Mouse (Mus musculus): Measurements from ENCODE around the gene Rab3a. TPM values are rescaled to one million over a fixed set of nuclear protein-coding genes. Genes with fewer than 3 reads are reported as not detected.
A peak's percentile ranks its signal among the peaks of the same experiment; 100 is the strongest.

The Rab3a gene
- total RNA-seq, 2 experiments from 2014 or later: 729 to 765 TPM

DNA sequence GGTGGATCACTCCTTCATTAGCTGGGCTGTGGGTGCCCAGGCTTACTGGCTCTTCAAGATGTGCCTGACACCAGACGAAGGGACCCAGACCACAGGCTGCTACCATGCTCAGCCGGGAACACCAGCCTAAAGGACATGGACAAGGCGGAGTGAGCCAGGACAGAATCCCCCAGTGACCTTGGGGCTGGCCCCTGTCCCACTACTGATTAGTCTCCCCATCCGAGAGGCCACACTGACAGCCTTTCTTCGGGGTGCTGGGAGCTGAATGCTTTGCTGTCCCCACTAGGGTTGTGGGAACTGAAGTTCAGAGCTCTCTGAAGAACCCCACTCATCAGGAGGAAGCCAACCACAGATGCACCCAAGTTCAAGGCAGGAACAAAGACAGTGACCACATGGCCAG, 20.7 kb downstream of the Rab3a start:
- DNase-seq: no peak

DNA sequence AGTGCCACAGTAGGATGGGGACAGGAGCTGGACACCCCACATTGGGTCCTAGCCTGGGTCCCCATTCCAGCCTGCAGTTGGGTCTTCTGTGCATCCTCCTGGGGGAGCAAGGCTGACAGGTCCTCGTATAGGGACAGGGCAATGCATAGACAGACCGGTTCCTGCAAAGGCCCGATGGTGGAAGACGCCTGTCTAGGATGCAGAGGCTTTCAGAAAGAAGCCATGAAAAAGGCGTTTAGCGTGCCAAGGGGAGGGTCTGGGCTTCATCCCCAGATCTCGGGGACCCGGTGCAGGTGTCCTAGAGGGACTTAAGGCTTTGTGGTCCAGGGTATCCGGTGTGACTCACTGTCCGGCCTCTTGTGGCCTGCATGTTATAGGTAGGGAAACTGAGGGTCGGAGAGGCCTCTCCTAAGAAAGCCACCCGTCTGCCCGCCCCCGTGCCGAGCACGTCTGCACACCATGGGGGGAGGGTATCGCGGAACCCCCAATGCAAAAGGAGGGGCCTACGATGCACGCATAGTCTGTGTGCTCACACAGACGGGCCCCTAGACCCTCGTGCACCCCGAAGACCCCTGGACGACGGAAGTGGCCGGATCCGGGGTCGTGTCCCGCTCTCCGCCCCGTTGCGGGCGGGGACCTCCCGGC, 21.5 kb downstream of the Rab3a start:
- no peak for DNase-seq

DNA sequence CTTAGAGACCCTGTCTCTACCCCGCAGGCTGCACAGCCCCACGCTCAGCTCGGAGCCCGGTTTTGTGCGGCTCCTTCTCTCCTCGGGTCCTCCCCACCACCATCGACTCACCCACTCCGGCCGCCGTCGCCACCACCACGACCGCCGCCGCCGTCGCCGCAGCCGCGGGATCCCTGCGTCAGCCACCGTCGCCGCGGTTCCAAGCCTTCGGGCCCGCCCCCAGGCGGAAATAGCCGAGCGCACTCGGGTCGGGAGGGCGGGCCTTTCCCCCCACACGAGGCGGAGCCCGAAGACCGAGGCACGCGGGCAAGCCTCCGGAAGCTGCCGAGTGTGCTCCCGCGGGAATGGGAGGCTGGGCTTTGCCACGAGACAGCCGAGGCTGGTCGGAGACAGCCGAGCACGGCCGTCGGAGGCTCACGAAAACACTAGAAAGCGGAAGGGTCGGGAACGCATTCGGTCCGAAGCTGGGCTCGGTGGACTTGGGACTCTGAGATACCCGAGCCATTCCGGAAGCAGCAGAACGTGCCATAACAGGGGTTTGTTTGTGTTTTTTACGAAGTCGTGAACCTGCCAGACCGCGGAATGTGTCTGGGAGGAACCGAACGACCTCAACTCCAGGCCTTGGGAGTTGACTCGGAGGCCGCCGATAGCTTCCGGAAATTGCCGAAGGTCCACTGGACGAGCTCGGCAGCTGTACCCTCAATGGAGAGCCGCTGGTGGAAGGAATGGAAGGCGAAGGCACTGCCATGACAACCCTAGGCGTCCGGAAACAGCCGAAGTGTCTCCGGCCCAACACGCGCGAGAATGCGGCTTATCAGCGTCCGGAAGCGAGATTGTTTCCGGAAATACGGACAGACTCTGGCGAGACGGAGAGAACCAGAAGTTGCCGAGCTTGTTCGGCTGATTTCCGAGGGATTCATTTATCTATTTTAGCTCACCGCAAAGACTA, 22.3 kb downstream of the Rab3a start, which contains the start of gene Pik3r2:
Gene Pik3r2 (minus strand): TSS at position 218 of the 949 bp plus-strand sequence.
- peak; percentile 98 for DNase-seq

DNA sequence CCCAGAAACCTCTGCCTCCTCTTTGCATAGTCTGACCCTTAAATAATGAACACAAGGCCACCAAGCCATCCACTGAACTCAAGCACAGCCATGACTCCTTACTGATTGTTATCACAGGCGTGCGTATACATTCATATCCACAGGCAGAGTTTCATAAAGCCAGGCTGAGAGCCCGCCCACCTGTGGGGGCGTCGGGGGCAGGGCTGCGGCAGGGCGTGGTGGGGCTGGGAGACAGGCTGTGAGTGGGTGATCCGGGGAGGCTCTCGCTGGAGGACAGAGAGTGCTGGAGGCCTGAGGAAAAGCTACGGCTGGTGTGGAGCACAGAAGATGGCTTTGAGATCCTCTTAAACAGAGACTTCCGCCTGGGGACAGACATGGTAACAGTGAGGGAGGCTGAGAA, 25.6 kb downstream of the Rab3a start:
- DNase-seq: no peak

DNA sequence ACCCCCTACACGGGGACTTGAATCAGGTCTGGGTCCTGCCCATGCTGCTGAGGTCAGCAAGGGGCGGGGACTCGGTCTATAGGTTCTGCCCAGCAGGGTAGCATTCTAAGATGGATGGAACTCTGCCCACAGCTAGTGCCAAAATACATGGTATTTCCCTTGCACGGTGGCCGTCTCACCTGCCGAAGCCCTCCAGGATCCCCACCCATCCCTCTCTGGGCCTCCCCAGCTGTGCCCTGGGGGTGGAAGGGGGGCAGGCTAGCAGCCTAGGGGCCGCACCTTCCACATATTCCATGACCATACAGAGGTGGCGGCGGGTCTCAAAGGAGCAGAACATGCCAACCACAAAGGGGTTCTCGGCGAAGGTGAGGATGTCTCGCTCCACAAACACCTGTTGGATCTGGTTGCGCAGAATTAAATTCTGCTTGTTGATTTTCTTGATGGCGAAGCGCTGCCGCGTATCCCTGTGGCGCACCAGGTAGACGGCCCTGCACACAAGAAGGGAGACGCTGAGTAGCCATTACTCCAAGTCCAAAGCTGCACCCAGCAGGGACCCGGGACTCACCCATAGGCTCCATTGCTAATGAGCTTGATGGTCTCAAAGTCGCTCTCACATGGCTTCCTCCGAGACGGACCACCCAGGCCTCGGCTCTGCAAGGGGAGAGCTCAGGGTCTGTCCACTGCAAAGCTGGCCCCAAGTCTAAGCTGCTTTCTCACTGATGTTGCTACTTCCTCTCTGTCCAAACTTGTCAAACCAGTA, 32.0 kb downstream of the Rab3a start:
- DNase-seq: no peak

DNA sequence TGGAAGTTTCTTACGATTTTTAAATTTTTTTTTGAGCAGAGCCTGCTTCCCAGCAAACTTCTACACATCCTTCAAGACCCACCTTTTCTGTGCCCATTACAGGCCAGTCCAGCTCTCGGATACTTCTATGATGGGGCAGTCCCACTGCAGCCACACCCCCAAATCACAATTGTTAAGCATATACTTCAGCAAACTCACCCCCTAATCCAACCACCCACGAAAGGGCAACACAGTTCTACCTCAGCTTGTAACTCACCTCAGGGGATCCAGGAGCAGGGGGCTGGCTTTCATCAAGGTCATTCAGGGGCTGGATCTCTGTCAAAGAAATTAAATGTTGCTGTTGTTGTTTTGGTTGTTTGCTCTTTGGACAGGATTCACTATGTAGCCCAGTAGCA, 32.6 kb downstream of the Rab3a start:
- no peak for DNase-seq

DNA sequence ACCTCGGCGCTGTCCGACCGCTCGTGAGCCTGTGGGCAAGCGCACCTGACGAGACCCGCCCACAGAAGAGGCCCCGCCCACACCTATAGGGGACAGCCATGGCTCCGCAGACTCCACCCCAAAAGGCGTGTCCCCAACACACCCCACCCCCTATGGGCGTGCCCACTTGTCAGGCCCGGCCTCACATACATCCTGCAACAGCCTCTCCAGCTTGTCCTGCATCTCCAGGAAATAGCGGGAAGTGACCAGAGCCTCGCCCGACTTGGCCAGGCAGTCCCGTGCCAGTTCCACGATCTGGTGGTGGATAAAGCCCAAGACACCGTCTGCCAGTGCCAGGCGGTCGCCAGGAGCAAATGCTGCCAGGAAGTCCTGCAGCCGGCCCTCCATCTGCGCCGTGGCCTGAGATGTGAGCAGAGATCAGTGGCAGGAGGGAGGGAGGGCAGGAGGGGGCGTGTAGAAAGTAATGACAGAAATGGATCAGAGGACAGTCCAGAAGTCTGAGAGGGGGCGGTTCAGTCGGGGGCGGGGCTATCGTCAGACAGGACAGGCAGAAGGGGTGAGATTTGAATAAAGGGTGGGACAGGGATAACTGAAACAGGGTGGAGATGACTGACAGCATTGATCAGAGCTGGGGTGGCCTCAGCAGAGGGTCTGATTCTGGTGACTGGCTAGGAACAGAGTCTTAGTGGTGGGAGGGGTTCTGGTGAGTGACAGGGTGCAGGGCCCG, 33.6 kb downstream of the Rab3a start:
- DNase-seq: no peak

DNA sequence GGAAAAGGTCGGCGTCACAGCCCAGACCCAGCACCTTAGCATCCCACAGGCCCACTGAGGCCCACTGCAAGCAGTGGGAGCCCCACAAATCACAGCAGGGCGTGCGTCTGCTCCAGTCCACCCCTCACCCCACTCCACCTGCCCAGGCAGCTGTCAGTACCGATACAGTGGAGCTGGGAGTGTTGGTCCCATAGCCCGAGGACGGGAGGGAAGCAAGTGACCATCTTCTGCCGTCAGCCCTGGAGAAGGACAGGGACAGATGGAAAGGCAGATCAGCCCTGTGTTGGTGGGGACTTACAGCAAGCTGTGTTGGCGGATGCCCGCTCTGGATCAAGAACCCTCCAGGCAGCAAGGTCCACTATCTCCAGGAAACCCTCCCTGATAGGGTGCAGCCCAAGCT, 34.6 kb downstream of the Rab3a start:
- DNase-seq: no peak

DNA sequence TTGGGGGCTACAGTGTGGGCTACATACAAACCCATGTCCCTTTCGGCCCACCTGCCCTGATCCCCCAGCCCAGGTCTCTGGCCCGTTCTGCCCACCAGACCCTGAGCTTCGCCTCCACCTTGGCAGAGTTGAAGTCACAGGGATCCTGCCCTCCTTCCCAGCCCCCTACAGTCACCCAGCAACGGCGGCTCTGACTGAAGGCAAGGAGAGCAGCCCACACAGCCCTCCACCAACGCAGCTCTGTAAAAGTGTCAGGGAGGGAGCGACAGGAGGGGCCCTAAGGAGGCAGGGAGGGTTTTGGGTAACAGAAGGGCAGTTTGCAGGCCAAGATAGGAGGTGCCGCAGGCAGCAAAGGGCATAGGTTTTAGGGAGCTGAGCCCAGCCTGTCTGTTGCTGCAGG, 36.4 kb downstream of the Rab3a start:
- DNase-seq: no peak

DNA sequence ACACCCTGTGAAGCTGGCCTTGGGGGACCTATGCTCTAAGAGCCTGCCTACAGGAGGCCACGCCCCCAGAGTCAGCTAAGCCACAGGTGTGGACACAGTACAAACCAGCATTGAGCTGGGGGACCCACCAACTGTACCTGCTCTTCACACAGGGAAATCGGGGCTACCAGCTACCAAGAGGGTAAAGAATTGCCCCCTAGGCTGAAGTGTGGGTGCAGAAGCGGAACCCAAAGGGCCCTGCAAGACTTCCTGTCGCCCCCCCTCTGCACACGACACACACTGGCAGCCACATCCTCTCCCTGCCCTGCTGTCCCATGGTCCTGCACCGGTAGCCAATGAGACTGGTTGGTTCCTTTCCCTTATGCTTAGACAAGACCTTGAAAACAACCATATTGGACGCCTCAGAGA, 36.8 kb downstream of the Rab3a start:
- no peak for DNase-seq

DNA sequence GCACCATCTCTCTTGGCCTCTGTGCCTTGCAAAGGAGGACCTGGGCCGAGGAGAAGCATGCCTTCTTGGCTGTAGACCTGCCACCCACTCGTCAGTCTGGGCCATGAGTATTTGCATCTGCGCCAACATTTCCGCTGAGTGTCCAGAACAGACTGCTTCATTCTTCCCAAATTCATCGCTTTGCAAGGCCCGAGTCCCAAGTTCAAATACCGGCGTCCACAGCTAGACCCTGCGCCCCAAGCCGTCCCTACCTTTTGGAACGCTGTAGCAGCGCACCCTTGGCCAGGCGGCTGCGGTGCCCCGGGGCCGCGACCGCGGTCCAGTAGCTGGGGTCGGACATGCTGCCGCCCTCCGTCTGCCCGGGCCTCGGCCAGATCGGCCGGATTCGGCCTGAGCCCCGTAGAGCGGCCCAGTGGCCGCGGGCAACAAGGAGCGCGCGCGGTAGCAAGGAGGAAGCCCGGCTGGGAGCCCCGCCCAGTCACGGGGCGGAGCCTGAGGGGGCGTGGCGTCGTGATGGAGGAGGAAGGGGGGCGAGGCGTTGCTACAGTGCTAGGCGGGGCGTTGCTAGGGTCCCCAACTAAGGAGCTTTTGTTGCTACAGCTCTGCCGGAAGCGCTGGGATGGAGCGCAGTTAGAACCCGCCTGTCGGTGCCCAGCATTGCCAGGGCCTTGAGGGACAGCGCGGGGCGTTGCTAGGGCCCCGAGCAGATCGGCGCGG, 37.7 kb downstream of the Rab3a start:
- DNase-seq: peak; percentile 97 to 98

DNA sequence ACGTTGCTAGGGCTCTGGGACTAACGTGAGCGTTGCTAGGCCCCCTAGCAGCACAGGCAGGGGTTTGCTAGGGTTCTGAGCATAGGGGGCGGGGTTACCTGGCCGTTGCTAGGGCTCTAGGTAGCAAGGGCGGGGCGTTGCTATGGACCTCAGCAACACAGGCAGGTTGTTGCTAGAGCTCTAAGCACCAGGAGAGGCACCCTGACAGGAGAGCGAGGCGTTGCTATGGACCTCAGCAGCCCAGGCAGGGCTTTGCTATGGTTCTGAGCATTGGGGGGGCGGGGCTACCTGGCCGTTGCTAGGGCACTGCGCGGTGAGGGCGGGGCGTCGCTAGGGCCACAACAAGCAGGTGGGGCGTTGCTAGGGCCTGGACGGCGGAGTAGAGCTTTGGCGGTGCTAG, 38.2 kb downstream of the Rab3a start:
- DNase-seq: no peak

DNA sequence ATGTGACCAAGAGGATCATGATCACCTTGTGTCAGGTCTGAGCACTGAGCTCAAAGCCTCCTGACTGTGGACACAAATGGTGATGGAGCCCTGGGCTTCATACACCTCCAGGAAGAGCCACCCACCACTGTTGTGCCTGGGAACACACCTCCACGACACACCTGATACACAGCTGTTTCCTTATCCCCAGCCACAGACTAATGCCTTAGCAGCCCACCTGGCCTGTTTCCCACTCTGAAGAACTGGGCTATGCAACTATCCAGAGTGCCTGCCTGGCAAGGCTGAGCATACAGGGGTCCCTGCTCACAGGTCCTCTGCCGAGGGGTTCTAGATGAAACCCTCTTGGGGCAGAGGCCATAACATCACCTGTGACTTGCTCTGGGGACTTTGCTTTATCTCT, 39.7 kb downstream of the Rab3a start:
- no peak for DNase-seq

DNA sequence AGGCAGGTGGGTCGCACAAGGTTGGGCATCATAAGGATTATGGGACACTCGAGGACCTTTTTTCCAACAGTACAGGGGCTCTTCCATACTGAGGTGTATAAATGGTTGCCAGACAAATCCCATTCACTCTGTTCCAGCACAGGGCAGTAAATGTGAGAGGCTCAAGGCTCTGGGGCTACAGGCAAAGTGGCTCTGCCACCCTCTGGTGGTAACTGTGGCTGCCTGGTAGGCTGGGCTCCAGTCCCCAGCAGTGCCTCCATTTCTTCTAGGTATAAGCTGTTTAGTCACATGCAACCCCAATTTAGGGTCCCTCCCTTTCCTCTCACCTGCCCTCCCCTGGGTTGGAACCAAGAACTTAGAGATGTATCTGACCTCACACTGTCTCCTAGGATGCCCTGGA, 40.9 kb downstream of the Rab3a start:
- no peak for DNase-seq

DNA sequence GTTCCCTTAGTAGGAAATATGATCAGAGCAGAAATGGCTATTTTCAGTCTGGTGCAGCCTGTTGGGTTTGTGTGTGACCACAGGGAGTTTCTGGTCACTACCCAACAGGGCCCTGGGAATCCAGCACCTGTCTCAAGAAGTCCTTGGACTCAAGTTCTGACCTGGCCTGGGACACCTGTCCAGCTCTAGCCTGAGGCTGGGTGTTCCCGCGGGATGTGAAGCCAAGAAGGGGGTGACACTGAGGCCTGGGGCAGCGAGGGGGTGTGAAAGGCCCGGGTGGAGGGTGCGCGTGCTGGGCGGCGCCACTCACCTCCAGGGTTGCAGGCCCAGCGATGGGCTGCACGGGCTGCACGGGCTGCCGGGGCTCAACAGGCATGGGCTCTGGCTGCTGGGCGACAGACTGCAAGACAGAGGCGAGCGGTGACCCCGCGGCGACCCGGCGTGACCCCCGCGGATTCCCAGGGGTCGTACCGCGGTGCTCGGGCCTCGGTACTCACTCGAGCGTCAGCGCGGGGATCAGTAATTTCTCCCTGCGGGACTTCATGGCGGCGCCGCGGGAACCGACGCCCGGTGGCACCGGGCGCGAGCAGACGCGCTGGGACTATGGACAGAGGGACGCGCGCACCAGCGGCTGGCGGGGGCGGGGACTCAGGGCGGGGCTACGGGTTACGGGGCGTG, 42.1 kb downstream of the Rab3a start:
- no peak for DNase-seq

DNA sequence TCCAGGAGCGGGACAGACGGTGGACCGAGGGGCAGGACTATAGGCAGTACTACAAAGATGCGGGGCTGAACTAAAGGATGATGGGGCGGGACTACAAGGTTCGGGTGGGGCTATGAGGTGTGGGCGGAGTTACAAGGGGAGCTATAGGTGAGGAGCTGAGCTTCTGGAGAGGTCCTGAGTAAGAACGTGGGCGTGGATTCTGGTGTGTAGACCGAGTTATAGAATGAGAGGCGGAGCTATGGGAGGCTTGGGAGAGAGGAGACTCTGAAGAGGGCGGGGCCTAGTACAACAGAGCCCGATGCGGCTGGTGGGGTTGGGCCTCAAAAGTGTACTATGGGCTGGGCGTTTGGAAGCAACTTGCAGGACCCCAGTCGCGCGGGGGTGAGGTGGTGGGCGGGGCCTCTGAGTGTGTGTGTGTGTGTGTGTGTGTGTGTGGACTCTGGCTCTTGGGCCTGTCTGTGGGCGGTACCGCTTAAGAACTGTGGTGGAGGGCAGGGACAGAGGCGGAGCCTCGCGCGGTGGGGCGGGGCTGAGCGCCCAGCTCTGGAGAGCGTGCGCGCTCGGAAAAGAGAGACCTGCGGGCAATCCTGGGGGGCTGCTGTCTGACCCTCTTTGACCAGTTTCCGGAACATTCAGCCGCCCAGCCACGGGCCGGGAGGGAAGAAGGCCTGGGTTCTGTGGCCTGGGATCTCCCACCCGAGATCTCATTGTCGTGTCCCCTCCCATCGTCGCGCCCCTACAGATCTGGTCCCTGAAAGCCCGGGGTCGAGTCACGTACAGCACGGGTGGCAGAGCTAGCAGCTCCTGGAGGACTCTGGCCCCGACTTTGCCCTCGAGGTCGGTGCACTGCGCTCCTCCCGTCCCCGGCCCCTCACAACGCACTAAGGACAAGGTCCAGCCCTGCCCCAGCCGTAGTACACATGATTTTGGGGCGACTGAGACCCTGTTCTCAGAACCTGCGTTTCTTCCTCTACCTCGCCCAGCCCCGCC, 42.9 kb downstream of the Rab3a start:
- DNase-seq: peak; percentile 88 to 92

DNA sequence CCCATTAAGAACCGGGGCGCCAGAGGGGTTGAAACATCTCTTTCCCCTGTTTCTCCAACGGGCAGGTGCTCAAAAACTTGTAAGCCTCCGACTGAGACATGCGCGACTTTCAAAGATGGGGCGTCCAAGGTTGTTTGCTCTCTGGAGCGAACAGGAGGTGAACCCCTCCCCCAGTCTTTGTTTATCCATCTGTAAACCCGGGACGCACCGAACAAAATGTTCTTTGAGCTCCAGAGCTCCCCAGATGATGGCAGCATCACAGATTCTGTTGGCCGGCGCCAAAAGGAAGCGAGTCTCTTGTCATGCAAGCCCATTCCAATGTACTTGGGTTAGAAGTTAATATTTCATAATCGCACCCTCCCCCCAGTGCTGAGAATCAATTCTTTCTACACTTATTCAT, 43.8 kb downstream of the Rab3a start:
- peak in 1 of 2 experiments; percentile 77 for DNase-seq

DNA sequence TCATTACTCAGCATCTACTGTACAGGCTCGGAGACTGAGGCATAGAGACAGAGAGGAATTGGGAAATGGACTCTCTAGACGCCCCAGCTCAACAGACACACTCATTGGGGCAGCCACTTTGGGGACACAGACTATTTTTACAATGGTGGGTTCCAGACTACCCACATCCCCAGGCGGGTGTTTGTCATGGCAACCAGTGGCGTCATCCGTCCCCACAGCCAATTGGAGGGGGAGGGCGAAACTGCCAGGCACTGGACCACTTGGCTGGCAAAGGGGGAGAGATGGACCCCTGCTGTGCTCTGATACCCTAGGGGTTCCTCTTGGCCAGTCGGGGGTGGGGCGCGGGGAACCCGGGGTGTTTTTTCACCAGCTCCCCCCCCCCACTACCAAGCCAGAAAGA, 46.2 kb downstream of the Rab3a start:
- DNase-seq: peak in 1 of 2 experiments; percentile 64

DNA sequence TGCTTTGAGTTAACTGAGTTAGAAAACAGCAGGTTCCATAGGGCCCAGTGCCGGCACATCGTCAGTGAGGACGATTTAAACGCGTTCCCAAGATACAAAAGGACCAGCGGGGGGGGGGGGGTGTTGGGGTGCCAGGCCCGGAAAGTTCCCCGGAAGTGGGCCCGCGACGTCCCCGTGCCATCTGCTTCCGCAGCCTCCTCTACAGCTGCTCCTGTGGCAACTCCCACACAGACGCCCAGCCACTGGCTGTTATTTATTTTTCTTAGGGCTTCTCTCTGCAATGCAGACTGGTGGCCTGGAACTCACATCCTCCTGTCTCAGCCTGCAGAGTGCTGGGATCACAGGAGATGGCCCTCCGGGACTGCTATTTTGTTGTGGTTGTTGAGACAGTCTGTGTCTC, 46.7 kb downstream of the Rab3a start:
- peak; percentile 81 to 84 for DNase-seq

DNA sequence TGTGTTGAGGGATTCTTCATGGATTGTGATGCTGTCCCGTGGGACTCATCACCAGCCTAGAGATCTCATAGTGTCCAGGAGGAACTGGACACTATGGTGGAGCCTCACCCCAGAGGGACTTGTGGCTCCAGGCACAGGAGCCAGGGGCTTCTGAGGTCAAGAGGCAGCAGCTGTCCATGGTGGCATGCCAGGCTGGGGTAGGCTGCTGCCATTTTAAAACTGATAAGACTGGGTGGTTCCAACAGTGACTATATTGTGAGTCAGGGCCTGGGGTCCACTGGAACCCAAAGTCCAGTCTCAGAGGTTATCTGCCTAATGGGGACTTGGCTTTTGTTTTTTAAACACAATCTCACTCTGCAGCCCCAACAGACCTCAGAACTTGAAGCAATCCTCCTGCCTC, 47.4 kb downstream of the Rab3a start:
- DNase-seq: no peak
